Mouse (Mus musculus) mouse trophoblast stem cell (cell line): ENCODE measurements around the gene Actrt1.

Experiments used
- in situ Hi-C, 2 experiments: fragments of 300-500 bp; cut with MseI, MboI; formaldehyde crosslinking; loops; 2 replicates in 1 of 2; 3 replicates in 1 of 2; pipeline ENCODE4 v1.15.1; 2025

The Actrt1 gene

GRCm38 (mm10) chrX:46328707-46329106 lies at the start of gene Actrt1:
Actrt1 (plus strand) TSS chrX:46329007.
- in situ Hi-C loops, result no loop called here

GRCm38 (mm10) chrX:46331463-46332115 lies 2.8 kb downstream of the Actrt1 start:
- in situ Hi-C loops, result no loop called here
